Mouse (Mus musculus): ENCODE data around the gene Smim5.

DNA sequence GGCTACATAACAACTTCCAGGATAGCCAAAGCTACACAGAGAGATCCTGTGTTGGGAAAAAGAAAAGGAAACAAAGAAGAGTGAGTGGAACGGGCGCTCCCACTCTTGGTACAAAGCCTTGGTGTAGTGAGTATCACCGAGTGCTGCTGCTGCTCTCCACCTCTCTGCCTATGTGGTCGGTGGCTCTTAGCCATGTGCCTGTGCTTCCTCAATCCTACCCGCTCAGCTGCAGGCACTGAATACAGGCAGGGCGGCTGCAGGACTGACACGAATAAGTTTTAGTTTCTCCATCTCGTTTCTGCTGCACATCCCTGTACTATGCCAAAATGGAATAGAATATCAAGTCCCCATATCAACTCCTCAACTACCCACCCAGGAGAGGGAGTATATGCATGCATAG lies 29.3 kb downstream of the Smim5 start:
- TF ChIP-seq CTCF (IDR thresholded peaks at IDR 0.05; ENCODE audit: insufficient read depth, low read depth, low read length) (no peak), POLR2A (IDR thresholded peaks at IDR 0.05; ENCODE audit: insufficient read depth, low read depth, low read length) (no peak)

Data from olfactory bulb, adult 2 months (tissue).